Mouse (Mus musculus): ENCODE data around the gene Ibsp. TPM values are rescaled to one million over a fixed set of nuclear protein-coding genes. Genes with fewer than 3 reads are reported as not detected.

The Ibsp gene
- total RNA-seq (2022), result not detected

- DNase-seq (ENCODE audit: low spot score in 2 of 2), result no peak
Measured at GRCm38 (mm10) chr5:104298994-104299393, at the start of gene Ibsp. Ibsp (plus strand) TSS chr5:104299171.

DNA sequence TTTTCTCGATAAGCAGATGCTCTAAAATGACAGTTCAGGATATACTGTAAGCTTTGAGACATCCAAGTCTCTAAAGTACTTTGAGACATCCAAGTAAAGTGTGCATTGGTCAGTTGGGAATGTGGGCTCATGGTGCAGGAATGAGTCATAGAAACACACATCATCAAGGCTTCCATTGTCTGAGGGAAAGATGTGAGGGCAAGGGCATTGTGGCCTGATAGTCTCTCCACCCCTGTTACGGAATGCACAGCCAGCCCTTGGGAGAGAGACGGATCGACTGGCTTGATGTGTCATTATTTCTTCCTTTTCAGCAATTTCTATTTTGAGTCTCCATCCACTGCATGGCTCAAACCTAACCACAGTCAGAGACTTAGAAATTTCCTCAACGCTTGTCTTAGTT, 47.2 kb upstream of the Ibsp start:
- DNase-seq (ENCODE audit: low spot score in 2 of 2), result no peak

GRCm38 (mm10) chr5:104256585-104256984, 42.4 kb upstream of the Ibsp start:
- no peak for DNase-seq (ENCODE audit: low spot score in 2 of 2)

DNA sequence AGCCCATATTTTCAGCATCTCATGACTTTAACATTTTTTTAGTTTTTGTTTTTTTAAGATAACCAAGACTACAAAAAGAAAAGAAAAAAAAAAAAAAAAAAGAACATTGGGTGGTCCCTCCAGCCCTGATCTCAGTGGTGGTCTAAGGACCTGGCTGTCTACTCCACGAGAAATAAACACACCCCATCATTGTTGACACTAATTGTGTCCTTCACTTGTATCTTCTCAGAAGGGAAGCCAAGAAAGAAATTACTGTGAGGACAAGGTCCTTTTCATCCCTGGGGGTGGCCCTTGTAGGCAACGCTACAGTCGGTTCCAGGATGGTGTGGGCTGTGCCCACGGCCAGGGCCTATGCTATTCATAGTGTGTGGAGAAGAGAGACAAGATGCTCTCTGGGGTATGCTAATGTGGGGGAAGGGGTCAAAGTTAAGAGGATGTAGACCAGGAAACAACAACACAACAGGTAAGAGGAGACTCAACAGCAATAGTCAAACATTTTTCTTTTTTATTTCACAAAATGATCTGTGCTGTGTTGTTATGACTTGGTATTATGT, 37.0 kb upstream of the Ibsp start:
- DNase-seq (ENCODE audit: low spot score in 2 of 2), result no peak

DNA sequence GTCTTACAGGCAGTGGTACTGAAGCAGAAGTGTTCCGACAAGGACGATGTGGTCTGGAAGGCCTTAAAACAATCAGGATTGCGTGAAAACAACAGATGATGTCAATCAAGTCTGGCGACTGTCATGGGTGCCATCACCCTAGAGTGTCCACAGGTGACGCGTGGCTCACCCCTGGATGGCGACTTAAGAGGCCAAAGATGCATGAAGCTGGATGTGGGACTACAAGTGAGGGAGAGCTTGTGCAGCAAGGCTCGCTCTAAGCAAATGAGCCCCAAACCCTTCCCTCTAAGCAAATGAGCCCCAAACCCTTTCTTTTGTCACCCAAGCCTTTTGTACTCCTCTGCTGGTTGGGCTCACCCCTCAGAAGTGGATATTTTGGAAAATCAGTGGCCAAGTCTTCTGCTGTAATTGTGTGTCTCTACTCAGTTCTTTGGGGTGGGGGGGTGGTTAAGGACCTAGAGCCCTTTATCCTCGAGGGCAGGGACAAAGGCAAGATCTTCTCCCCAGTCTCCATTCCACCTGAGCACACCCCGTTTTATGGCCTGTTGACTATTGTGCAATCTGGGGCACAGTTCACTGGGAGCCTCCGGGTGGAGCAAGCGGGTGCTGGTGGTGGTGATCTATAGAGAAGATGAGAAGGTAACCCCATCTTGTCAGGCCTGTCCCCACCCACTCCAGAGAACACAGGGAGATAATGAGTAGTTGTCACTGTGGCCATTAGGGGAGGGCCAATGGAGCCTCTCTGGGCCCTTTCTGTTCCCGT, 35.8 kb upstream of the Ibsp start:
- DNase-seq (ENCODE audit: low spot score in 2 of 2), result no peak

DNA sequence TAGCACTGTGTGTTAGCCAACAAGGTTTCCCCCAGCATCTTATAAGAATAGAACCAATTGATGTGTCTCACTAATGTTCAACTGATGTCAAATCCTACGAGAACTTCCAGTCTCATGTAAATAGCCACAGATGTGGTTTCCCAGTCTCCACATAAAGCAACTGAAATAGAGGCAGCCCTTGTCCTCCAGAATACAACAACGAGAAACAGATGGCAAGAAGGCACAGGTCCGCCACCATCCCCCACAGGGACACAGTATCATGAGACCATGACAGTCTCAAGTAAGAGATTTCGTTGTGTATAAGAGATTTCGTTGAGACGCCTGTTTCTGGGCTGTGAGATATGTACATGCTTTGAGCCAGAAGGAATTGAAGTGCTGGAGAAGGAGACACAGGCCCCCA, 4.8 kb upstream of the Ibsp start:
- DNase-seq (ENCODE audit: low spot score in 2 of 2), result no peak

DNA sequence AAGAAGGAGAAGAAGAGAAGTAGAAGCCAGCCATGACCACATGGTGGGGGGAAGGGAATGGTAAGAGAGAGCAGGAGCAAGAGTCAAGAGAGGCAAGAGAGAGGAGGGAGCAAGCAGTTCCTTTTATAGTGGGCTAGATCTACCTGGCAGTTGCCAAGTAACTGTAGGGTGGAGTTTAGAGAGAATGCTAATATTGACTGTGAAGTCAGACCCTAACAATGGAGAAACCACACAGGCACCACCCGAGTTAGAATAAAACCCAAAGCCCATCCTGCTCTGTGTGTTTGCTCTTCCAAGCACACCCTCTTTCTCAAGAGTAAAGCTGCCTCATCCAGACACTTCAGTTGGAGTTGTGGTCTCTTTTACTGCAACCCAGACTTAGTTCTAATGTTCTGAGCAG, 15.1 kb downstream of the Ibsp start:
- no peak for DNase-seq (ENCODE audit: low spot score in 2 of 2)

GRCm38 (mm10) chr5:104325029-104325428, 26.1 kb downstream of the Ibsp start, which contains the start of gene Mepe:
Mepe (plus strand) TSS chr5:104325329.
- no peak for DNase-seq (ENCODE audit: low spot score in 2 of 2)

DNA sequence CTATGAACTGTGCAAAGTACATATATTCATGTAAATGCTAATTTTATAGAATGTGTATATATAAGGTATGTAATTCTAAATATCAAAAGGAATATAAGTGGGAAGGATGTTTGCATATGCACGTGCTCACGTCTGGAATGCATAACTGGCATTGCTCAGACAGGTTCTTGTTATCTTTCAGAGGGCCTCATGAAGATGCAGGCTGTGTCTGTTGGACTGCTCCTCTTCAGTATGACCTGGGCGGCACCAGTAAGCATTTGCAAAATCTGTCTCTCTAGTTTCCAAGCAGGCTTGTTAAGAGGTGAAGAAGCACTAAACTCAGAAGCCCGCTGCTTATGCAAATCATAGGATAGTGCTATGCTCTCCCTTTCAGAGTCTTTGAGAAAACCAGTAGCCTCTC, 27.9 kb downstream of the Ibsp start:
- no peak for DNase-seq (ENCODE audit: low spot score in 2 of 2)

DNA sequence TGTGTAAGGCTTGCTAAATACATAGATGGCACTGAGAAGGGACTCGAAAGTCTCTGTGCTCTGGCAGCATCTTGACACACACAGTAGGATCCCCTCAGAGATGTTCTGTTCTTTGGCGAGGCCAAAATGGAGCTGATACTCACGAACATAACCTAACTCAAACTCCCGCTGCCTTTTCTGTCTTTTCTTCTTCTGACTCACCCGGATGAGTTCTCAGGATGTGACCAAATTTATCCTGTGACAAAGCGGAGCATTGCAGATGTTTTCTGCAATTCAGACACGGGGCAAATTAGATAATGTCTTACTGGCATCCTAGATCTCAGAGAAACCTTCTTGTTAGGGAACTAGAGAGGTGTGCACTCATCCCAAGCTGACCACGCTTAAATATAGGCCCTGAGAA, 28.4 kb downstream of the Ibsp start:
- no peak for DNase-seq (ENCODE audit: low spot score in 2 of 2)

DNA sequence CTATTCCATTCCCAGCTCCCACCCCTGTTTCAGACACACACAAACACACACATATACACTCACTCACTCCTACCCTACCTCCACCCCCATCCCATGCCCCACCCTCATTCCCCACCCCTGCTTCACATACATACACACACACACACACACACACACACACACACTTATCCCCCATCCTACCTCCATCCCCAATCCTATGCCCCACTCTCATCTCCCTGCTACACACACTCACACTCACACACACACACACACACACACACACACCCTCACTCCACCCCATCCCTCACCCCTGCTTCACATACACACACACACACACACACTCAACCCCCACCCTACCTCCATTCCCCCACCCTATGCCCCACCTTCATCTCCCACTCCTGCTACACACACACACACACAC, 28.9 kb downstream of the Ibsp start:
- no peak for DNase-seq (ENCODE audit: low spot score in 2 of 2)

DNA sequence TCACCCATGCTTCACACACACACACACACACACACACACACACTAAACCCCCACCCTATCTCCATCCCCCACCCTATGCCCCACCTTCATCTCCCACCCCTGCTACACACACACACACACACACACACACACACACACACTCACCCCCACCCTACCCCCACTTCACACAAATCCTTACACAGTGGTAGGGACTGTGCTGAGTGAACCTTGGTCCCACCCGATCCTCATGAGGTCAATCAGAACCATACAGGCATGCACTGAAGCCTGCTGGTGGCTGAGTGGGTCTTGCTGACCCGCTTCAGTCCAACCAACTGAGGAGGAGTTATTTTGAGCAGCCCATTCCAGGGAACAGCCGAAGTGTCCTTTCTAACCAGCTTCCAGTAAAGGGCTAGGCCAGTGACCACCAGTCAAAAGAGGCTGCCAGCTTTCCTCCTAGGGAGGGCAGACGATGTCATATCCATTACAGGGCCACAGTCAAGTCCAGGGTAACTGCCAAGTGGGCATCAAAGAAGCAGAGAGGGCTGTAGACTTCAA, 29.4 kb downstream of the Ibsp start:
- no peak for DNase-seq (ENCODE audit: low spot score in 2 of 2)

GRCm38 (mm10) chr5:104329381-104329780, 30.4 kb downstream of the Ibsp start:
- DNase-seq (ENCODE audit: low spot score in 2 of 2), result no peak

DNA sequence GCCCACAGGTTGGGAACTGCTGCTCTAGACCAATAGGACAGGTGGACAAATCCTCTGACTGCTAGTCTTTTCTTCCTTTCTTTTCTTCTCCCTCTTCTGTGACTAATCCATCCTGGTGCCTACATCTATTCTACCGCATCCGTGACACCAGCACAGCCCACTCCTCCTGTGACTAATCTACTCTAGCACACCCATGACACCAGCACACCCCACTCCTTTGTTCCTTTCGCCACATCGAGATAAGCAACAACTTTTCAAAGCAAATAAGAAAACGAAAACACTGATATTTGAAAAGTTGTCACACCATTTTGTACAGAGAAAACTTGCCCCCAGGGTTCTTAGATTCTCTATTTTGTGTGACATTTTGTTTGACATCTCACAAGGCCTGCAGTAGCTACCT, 31.1 kb downstream of the Ibsp start:
- no peak for DNase-seq (ENCODE audit: low spot score in 2 of 2)

DNA sequence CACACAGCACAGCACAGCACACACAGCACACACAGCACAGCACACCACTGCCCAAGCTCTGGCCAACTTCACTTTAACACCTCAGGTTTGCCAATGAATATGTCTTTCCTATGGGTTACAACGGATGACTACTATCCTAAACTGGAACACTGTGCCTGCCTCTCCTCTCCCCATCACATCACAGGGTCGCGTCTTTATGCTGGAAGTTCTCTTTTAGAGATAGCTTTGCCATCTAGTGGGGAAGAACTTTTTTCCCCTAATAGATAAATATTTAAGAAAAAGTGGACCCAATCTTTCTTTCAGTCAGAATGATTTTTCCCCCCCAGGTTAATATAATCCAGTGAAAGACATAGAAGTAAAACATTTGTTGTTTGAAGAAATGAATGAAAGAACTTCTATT, 33.3 kb downstream of the Ibsp start:
- DNase-seq (ENCODE audit: low spot score in 2 of 2), result no peak

DNA sequence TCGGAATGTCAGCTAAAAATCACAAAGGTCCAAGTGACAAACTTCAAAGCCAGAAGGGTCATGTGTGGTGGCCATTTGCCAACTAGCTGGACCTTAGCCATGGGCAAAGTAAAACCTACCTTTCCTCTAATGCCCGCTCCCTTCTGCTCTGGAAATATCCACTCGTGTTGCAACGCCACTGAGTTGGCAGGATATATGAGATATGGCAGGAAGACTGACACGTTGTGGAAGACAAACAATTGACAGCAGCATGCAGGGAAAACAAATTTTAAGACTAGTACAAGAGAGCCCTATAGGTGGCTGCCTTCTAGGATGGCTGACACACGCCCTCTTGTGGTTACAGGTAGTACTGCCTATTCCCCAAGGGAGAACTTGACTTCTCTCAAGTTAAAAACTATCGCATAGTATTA, 34.3 kb downstream of the Ibsp start:
- peak; percentile 21 to 25 for DNase-seq (ENCODE audit: low spot score in 2 of 2)

DNA sequence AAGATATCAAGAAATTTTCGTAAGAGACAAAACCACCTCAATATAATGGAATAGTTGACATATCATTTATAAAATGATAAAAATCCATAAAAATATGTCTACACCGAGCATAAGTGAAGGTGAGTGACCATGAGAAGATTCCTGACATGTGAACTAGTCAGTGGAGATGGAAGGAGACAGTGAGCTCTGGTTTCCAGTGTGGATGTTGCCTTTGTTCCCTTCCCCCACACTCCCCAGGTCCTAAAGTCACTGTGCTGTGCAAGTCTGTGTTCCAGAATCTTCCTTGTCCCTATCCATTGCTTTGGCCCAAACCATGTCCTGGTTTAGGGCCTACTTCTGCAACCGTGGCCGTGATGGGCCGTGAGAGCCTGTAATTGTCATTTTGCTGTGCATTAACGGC, 34.7 kb downstream of the Ibsp start:
- DNase-seq (ENCODE audit: low spot score in 2 of 2), result no peak

GRCm38 (mm10) chr5:104334516-104334915, 35.5 kb downstream of the Ibsp start:
- DNase-seq (ENCODE audit: low spot score in 2 of 2), result no peak

- no peak for DNase-seq (ENCODE audit: low spot score in 2 of 2)
Measured at GRCm38 (mm10) chr5:104335962-104336361, 37.0 kb downstream of the Ibsp start.

GRCm38 (mm10) chr5:104337491-104337890, 38.5 kb downstream of the Ibsp start:
- no peak for DNase-seq (ENCODE audit: low spot score in 2 of 2)

GRCm38 (mm10) chr5:104339009-104339408, 40.0 kb downstream of the Ibsp start:
- DNase-seq (ENCODE audit: low spot score in 2 of 2), result no peak

DNA sequence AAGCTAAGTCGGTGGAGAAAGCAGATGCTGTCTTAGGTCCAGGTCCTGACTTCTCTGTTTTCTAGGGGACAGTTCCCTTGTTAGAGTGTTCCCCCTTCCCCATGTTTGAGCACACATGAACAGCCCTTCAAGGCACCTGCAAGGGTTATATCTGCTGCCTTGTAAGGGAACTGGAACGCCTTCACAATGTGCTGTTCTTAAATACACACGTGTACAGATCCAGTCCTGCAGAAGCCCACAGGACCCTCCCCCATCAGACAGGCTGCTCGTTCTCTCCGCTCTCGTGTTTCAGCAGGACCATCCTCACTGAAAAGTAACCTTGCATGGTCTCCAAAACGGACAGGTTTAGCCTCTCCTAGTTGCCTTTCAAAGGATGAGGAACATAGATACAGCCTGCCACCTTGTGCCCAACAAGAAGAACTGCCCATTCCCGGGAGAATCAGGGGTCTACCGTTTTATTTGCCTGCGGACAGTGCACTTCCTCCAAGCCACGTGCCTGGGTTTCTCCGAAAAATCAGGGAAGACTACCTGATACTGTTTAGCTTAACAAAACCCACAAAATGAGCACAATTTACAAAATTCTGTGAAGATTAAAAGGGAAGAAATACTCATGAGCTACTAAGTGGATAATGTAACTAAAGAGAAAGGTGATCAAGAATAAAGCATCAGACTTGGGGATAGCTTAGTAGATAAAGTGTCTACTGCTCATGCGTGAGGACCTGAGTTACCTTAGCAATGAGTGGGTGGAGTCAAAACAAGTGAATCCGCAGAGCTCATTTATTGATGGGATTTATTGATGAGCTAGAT, 40.9 kb downstream of the Ibsp start:
- no peak for DNase-seq (ENCODE audit: low spot score in 2 of 2)

Measured in gastrocnemius, adult 8-10 months (tissue).